Mouse (Mus musculus): Measurements from ENCODE around the gene Mcm9. TPM values are rescaled to one million over a fixed set of nuclear protein-coding genes. Genes with fewer than 3 reads are reported as not detected.

The Mcm9 gene
- polyA plus RNA-seq, 1 experiment from 2014 or later: 5.0 TPM

GRCm38 (mm10) chr10:53608274-53608673 lies 22.0 kb downstream of the Mcm9 start:
- Histone ChIP-seq H3K9me3 (ENCODE audit: control insufficient read depth, low read length) (no peaks in the 10 kb centered on the region), H3K9ac (ENCODE audit: low read length) (no peak overlapping the region), H3K27ac (replicated peaks) (no peak overlapping the region), H3K4me3 (ENCODE audit: low read depth, low read length) (no peak overlapping the region), H3K36me3 (ENCODE audit: control insufficient read depth, insufficient read depth, low read length) (peaks cover 14% of the 10 kb centered on the region), H3K4me1 (replicated peaks; ENCODE audit: control insufficient read depth, insufficient read depth) (no peaks in the 10 kb centered on the region), H3K27me3 (ENCODE audit: control insufficient read depth, insufficient read depth, low read length) (no peaks in the 10 kb centered on the region), H3K4me2 (replicated peaks; ENCODE audit: low read depth) (no peak overlapping the region)
- 38% methylated on average over 2 of the region's 2 CpGs for WGBS
- DNase-seq (ENCODE audit: low spot score): no peak
- no peak for TF ChIP-seq CTCF (IDR thresholded peaks at IDR 0.05; ENCODE audit: low read depth)
- TF ChIP-seq EP300 (optimal IDR thresholded peaks at IDR 0.05): no peak
- ATAC-seq (ENCODE audit: low FRiP score, low TSS enrichment): no peak

GRCm38 (mm10) chr10:53605328-53605727 lies 24.9 kb downstream of the Mcm9 start:
- Histone ChIP-seq H3K9ac (ENCODE audit: low read length) (no peak overlapping the region), H3K4me1 (replicated peaks; ENCODE audit: control insufficient read depth, insufficient read depth) (no peaks in the 10 kb centered on the region), H3K27me3 (ENCODE audit: control insufficient read depth, insufficient read depth, low read length) (no peaks in the 10 kb centered on the region), H3K4me2 (replicated peaks; ENCODE audit: low read depth) (no peak overlapping the region), H3K27ac (replicated peaks) (no peak overlapping the region), H3K9me3 (ENCODE audit: control insufficient read depth, low read length) (no peaks in the 10 kb centered on the region), H3K36me3 (ENCODE audit: control insufficient read depth, insufficient read depth, low read length) (peaks cover 11% of the 10 kb centered on the region), H3K4me3 (ENCODE audit: low read depth, low read length) (no peak overlapping the region)
- no peak for ATAC-seq (ENCODE audit: low FRiP score, low TSS enrichment)
- 37% methylated on average over 2 of the region's 2 CpGs for WGBS
- TF ChIP-seq EP300 (optimal IDR thresholded peaks at IDR 0.05) (no peak), CTCF (IDR thresholded peaks at IDR 0.05; ENCODE audit: low read depth) (peak; percentile 26; the same call in 1 of the 2 replicates)
- DNase-seq (ENCODE audit: low spot score): no peak

- H3K4me2 ChIP-seq (replicated peaks; ENCODE audit: low read depth): peak overlapping the region; percentile 28; the same call in 1 of the 2 replicates
- H3K36me3 ChIP-seq (ENCODE audit: control insufficient read depth, insufficient read depth, low read length): peaks cover 3% of the 10 kb centered on the region; the same call in 1 of the 2 replicates
- no peak overlapping the region for H3K9ac ChIP-seq (ENCODE audit: low read length)
- ATAC-seq (ENCODE audit: low FRiP score, low TSS enrichment): no peak
- 46% methylated on average over 5 of the region's 5 CpGs for WGBS
- H3K9me3 ChIP-seq (ENCODE audit: control insufficient read depth, low read length): no peaks in the 10 kb centered on the region
- TF ChIP-seq EP300 (optimal IDR thresholded peaks at IDR 0.05) (no peak), CTCF (IDR thresholded peaks at IDR 0.05; ENCODE audit: low read depth) (peak; percentile 45)
- DNase-seq (ENCODE audit: low spot score): no peak
- peaks cover 5% of the 10 kb centered on the region; the same call in 1 of the 2 replicates for H3K4me1 ChIP-seq (replicated peaks; ENCODE audit: control insufficient read depth, insufficient read depth)
- H3K27me3 ChIP-seq (ENCODE audit: control insufficient read depth, insufficient read depth, low read length): no peaks in the 10 kb centered on the region
- no peak overlapping the region for H3K27ac ChIP-seq (replicated peaks)
- no peak overlapping the region for H3K4me3 ChIP-seq (ENCODE audit: low read depth, low read length)
Measured at GRCm38 (mm10) chr10:53598821-53599220, 31.4 kb downstream of the Mcm9 start.

- WGBS: 1% methylated on average over 76 of the region's 99 CpGs
- peak overlapping the region; percentile 99 for H3K27ac ChIP-seq (replicated peaks)
- peak overlapping the region; percentile 75 for H3K4me2 ChIP-seq (replicated peaks; ENCODE audit: low read depth)
- no peaks in the 10 kb centered on the region for H3K27me3 ChIP-seq (ENCODE audit: control insufficient read depth, insufficient read depth, low read length)
- H3K9me3 ChIP-seq (ENCODE audit: control insufficient read depth, low read length): no peaks in the 10 kb centered on the region
- H3K4me1 ChIP-seq (replicated peaks; ENCODE audit: control insufficient read depth, insufficient read depth): peaks cover 5% of the 10 kb centered on the region; the same call in 1 of the 2 replicates
- H3K36me3 ChIP-seq (ENCODE audit: control insufficient read depth, insufficient read depth, low read length): peaks cover 3% of the 10 kb centered on the region; the same call in 1 of the 2 replicates
- peak overlapping the region; percentile 95 for H3K9ac ChIP-seq (ENCODE audit: low read length)
- TF ChIP-seq CTCF (IDR thresholded peaks at IDR 0.05; ENCODE audit: low read depth) (no peak), EP300 (optimal IDR thresholded peaks at IDR 0.05) (no peak)
- DNase-seq (ENCODE audit: low spot score): peak; percentile 62
- peak overlapping the region; percentile 92 for H3K4me3 ChIP-seq (ENCODE audit: low read depth, low read length)
- ATAC-seq (ENCODE audit: low FRiP score, low TSS enrichment): peak; percentile 27
Measured at GRCm38 (mm10) chr10:53597121-53597881, 32.9 kb downstream of the Mcm9 start.

- peaks cover 2% of the 10 kb centered on the region; the same call in 1 of the 2 replicates for H3K36me3 ChIP-seq (ENCODE audit: control insufficient read depth, insufficient read depth, low read length)
- DNase-seq (ENCODE audit: low spot score) (peak; percentile 98), ATAC-seq (ENCODE audit: low FRiP score, low TSS enrichment) (peak; percentile 99)
- under 1% methylated on average over 43 of the region's 52 CpGs for WGBS
- TF ChIP-seq CTCF (IDR thresholded peaks at IDR 0.05; ENCODE audit: low read depth) (peak; percentile 84), EP300 (optimal IDR thresholded peaks at IDR 0.05) (no peak)
- peaks cover 5% of the 10 kb centered on the region; the same call in 1 of the 2 replicates for H3K4me1 ChIP-seq (replicated peaks; ENCODE audit: control insufficient read depth, insufficient read depth)
- H3K4me3 ChIP-seq (ENCODE audit: low read depth, low read length): peak within 1 kb of the TSS; percentile 92
- peak within 1 kb of the TSS; percentile 99 for H3K27ac ChIP-seq (replicated peaks)
- H3K9ac ChIP-seq (ENCODE audit: low read length): peak within 1 kb of the TSS; percentile 95
- H3K27me3 ChIP-seq (ENCODE audit: control insufficient read depth, insufficient read depth, low read length): no peaks in the 10 kb centered on the region
- H3K4me2 ChIP-seq (replicated peaks; ENCODE audit: low read depth): peak within 1 kb of the TSS; percentile 75
- no peaks in the 10 kb centered on the region for H3K9me3 ChIP-seq (ENCODE audit: control insufficient read depth, low read length)
Measured at GRCm38 (mm10) chr10:53596677-53597120, 33.5 kb downstream of the Mcm9 start, which contains the start of gene Asf1a. Gene Asf1a, plus strand, starts transcription at chr10:53596757.

All from stomach, postnatal 0 days (tissue).